Mouse (Mus musculus): ENCODE data around the gene Comtd1. TPM values are rescaled to one million over a fixed set of nuclear protein-coding genes. Genes with fewer than 3 reads are reported as not detected.

Gene Comtd1
- polyA plus RNA-seq (2017; shearing (Covaris generic)): 10 to 100 TPM; 31.7 to 32.6 TPM

DNA sequence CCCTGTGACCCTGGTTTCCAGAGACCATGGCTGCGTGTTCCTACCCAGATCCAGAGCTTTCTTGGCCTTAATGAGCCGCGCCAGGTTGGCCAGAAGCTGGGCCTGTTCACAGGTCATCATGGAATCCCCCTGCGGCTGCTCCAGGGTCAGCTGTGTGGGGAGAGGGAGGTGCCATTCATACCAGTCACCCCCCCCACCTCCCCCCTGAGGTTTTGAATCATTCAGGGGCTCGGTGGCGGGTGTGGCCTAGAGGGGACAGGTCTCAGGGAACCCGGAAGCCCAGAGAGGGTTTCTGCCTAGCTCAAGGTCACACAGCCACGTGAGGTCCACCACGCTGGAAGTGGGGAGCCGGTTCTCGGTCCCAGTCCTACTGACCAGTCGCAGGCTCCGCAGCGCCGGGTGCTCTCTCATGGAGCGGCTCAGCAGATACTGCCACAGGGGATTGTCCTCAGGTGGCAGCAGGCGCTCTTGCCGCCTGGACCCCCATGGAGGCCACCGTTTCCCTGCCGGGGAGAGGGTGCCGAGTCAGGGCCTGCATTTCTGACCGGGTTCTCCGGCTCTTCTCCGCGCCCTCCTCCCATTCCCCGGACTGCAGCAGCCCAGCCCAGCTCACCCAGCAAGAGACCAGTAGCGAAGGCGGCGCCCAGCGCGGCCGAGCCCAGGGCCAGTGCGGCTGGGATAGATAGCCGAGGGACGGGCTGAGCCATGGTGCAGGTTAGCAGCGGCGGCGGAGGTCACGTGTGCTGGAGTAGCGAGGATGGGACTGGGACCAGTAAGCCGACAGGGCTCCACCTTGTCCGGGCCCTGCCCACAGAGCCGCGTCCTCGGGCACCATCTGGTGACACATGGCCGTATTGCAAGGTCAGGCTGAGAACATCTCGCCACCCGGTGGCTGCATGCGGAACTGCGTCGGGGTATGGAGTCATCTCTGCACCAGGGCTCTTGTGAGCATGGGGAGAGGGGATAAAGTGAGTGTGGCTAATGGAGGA is at the start of gene Comtd1:
Gene Comtd1 (minus strand): TSS at position 812 of the 989 bp plus-strand sequence.

DNA sequence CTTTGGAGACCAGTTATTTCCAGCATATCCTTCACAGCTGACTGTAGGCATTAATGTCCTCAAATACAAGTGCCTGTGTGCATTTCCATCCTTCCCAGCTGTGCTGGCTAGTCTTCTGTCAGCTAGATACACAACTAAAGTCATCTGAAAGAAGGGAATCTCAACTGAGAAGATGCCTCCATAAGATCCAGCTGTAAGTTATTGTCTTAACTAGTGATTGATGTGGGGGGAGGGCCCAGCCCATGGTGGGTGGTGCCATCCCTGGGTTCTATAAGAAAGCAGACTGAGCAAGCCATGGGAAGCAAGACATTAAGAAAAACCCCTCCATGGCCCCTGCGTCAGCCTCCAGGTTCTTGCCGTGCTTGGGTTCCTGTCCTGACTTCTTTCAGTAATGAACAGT is 23.8 kb downstream of the Comtd1 start, which contains the start of gene Vdac2:
Gene Vdac2 (plus strand): TSS at position 301 of the 400 bp plus-strand sequence.

Other genes starting within 250 kb of the Comtd1 start
- gene Dupd1, start 134.4 kb downstream of the Comtd1 start, polyA plus RNA-seq (2017; shearing (Covaris generic)): not detected
- gene Samd8, start 98.4 kb downstream of the Comtd1 start, polyA plus RNA-seq (2017; shearing (Covaris generic)): 1 to 10 TPM; 6.5 to 9.2 TPM
- gene Dusp13, start 97.8 kb downstream of the Comtd1 start, polyA plus RNA-seq (2017; shearing (Covaris generic)): 1 to 10 TPM in 1 of 2 experiments, under 1 TPM in 1; 0.72 to 3.1 TPM
- 100 to 1,000 TPM; 143 to 179 TPM for gene Vdac2, start 23.7 kb downstream of the Comtd1 start, polyA plus RNA-seq (2017; shearing (Covaris generic))
- gene Zfp503, start 140.6 kb upstream of the Comtd1 start, polyA plus RNA-seq (2017; shearing (Covaris generic)): under 1 TPM; 0.06 to 0.09 TPM
- under 1 TPM in 1 of 2 experiments, not detected in 1; 0.40 TPM for gene Lrmda, start 170.7 kb upstream of the Comtd1 start, polyA plus RNA-seq (2017; shearing (Covaris generic))

All from inflammation-experienced regulatory T-cells (primary cell).